Mouse (Mus musculus) MEL (cell line): ENCODE data around the gene Hhex. TPM values are rescaled to one million over a fixed set of nuclear protein-coding genes. Genes with fewer than 3 reads are reported as not detected.

Experiments used
- DNase-seq: peaks from one replicate; pipeline ENCODE4 v3.0.0; 2011; ENCODE audit warnings: low read depth, low spot score
- H3K27ac ChIP-seq: 2 replicates; pipeline ENCODE4 v1.5.1; 2012; ENCODE audit warnings: low read depth, mild to moderate bottlenecking, control low read depth, low read length, moderate library complexity; ENCODE audit not compliant: control insufficient read depth
- H3K27me3 ChIP-seq, 2 experiments: fragments of 150-350 bp in 1 of 2; sonication (generic) in 1 of 2; 2 replicates each; pipeline ENCODE4 v1.6.1; 2012; ENCODE audit warnings: low read length in 2 of 2, mild to moderate bottlenecking in 2 of 2, improper control_type of control experiment in 1 of 2, moderate library complexity in 1 of 2; ENCODE audit not compliant: insufficient read depth in 2 of 2, control insufficient read depth in 1 of 2
- H3K36me3 ChIP-seq, 2 experiments: 2 replicates each; pipeline ENCODE4 v1.6.1; 2012 to 2014; ENCODE audit warnings: low read length in 2 of 2, improper control_type of control experiment in 1 of 2, inconsistent platforms in 1 of 2, mild to moderate bottlenecking in 1 of 2; ENCODE audit not compliant: insufficient read depth in 2 of 2, control insufficient read depth in 1 of 2
- H3K4me1 ChIP-seq, 2 experiments: fragments of 150-350 bp in 1 of 2; sonication (generic) in 1 of 2; 2 replicates each; pipeline ENCODE4 v1.6.1; 2012; ENCODE audit warnings: low read length in 2 of 2, improper control_type of control experiment in 1 of 2, mild to moderate bottlenecking in 1 of 2; ENCODE audit not compliant: insufficient read depth in 2 of 2, control insufficient read depth in 1 of 2
- H3K4me3 ChIP-seq, 2 experiments: fragments of 150-350 bp in 1 of 2; sonication (generic) in 1 of 2; 2 replicates each; pipeline ENCODE4 v1.5.1; 2012; ENCODE audit warnings: low read depth in 2 of 2, low read length in 2 of 2, mild to moderate bottlenecking in 2 of 2, moderate library complexity in 2 of 2, control low read depth in 1 of 2, improper control_type of control experiment in 1 of 2; ENCODE audit not compliant: control insufficient read depth in 1 of 2, insufficient read depth in 1 of 2
- H3K79me2 ChIP-seq: 2 replicates; pipeline ENCODE4 v1.6.1; 2012; ENCODE audit warnings: mild to moderate bottlenecking, low read length, moderate library complexity; ENCODE audit not compliant: control insufficient read depth, poor library complexity, insufficient read depth
- H3K9ac ChIP-seq: 2 replicates; pipeline ENCODE4 v1.6.1; 2012; ENCODE audit warnings: low read depth, mild to moderate bottlenecking, control low read depth, low read length, moderate library complexity; ENCODE audit not compliant: control insufficient read depth, poor library complexity, severe bottlenecking
- H3K9me3 ChIP-seq: fragments of 150-350 bp; sonication (generic); replicated peaks from 2 replicates; pipeline ENCODE4 v1.6.1; 2012; ENCODE audit warnings: mild to moderate bottlenecking, low read length, improper control_type of control experiment, moderate library complexity; ENCODE audit not compliant: insufficient read depth
- CHD1 ChIP-seq: IDR thresholded peaks from 2 replicates; pipeline ENCODE4 v1.6.1; 2012; ENCODE audit warnings: low read depth, mild to moderate bottlenecking, inconsistent platforms, low read length, improper control_type of control experiment
- CTCF ChIP-seq, 3 experiments: IDR thresholded peaks in 2 of 3; conservative IDR thresholded peaks in 1 of 3; 2 replicates each; pipeline ENCODE4 v1.5.1; 2011 to 2012; ENCODE audit warnings: low read length in 3 of 3, low read depth in 2 of 3, mild to moderate bottlenecking in 2 of 3, improper control_type of control experiment in 1 of 3, inconsistent platforms in 1 of 3, mixed read lengths in 1 of 3, moderate library complexity in 1 of 3; ENCODE audit not compliant: control insufficient read depth in 1 of 3, insufficient read depth in 1 of 3, poor library complexity in 1 of 3, severe bottlenecking in 1 of 3
- MAFK ChIP-seq: IDR thresholded peaks from 2 replicates; pipeline ENCODE4 v1.6.1; 2011; ENCODE audit warnings: low read depth, mild to moderate bottlenecking, low read length, improper control_type of control experiment, borderline replicate concordance
- MEF2A ChIP-seq: IDR thresholded peaks from 2 replicates; pipeline ENCODE4 v1.6.1; 2014; ENCODE audit warnings: low read depth, mild to moderate bottlenecking, inconsistent platforms, low read length, improper control_type of control experiment; ENCODE audit not compliant: poor library complexity, insufficient replicate concordance, severe bottlenecking; ENCODE audit errors: extremely low read depth
- MYB ChIP-seq: IDR thresholded peaks from 2 replicates; pipeline ENCODE4 v1.6.1; 2011; ENCODE audit warnings: mild to moderate bottlenecking, low read depth, low read length, improper control_type of control experiment
- POLR2AphosphoS2 ChIP-seq: IDR thresholded peaks from 2 replicates; pipeline ENCODE4 v1.6.1; 2011; ENCODE audit warnings: low read length, improper control_type of control experiment
- RAD21 ChIP-seq: IDR thresholded peaks from 2 replicates; pipeline ENCODE4 v1.6.1; 2011; ENCODE audit warnings: mild to moderate bottlenecking, low read depth, low read length, improper control_type of control experiment
- RCOR1 ChIP-seq: IDR thresholded peaks from 2 replicates; pipeline ENCODE4 v1.6.1; 2012; ENCODE audit warnings: low read depth, mild to moderate bottlenecking, inconsistent platforms, low read length, improper control_type of control experiment
- SMC3 ChIP-seq: IDR thresholded peaks from 2 replicates; pipeline ENCODE4 v1.6.1; 2011; ENCODE audit warnings: low read depth, low read length, improper control_type of control experiment
- TCF12 ChIP-seq: IDR thresholded peaks from 2 replicates; pipeline ENCODE4 v1.6.1; 2014; ENCODE audit warnings: low read depth, mild to moderate bottlenecking, inconsistent platforms, low read length, improper control_type of control experiment, moderate library complexity
- USF2 ChIP-seq, 2 experiments: IDR thresholded peaks; 2 replicates each; pipeline ENCODE4 v1.6.1; 2011 to 2012; ENCODE audit warnings: improper control_type of control experiment in 2 of 2, low read length in 2 of 2, borderline replicate concordance in 1 of 2, inconsistent platforms in 1 of 2, low read depth in 1 of 2, mild to moderate bottlenecking in 1 of 2; ENCODE audit not compliant: insufficient read depth in 1 of 2
- ZC3H11A ChIP-seq: IDR thresholded peaks from 2 replicates; pipeline ENCODE4 v1.6.1; 2012; ENCODE audit warnings: low read depth, mild to moderate bottlenecking, inconsistent platforms, low read length, improper control_type of control experiment
- polyA plus RNA-seq, 2 experiments: library from polyadenylated mRNA; stranded (reverse) in 1 of 2; unstranded in 1 of 2; fragments of >175 nt in 1 of 2; fragments of >200 nt in 1 of 2; gene quantifications; 2 replicates each; pipeline versions ENCODE4 v1.2.1 to v1.2.4; 2012; ENCODE audit warnings: low replicate concordance in 2 of 2, low read depth in 1 of 2; ENCODE audit not compliant: insufficient read length in 2 of 2, insufficient read depth in 1 of 2, missing spikeins in 1 of 2
- total RNA-seq: library from RNA; depleted of rRNA; stranded (reverse); fragments of 300-350 nt; gene quantifications from 2 replicates; pipeline ENCODE4 v1.2.3, GENCODE M21; 2012

Hhex gene
- total and polyA plus RNA-seq, 3 experiments = not detected

DNA sequence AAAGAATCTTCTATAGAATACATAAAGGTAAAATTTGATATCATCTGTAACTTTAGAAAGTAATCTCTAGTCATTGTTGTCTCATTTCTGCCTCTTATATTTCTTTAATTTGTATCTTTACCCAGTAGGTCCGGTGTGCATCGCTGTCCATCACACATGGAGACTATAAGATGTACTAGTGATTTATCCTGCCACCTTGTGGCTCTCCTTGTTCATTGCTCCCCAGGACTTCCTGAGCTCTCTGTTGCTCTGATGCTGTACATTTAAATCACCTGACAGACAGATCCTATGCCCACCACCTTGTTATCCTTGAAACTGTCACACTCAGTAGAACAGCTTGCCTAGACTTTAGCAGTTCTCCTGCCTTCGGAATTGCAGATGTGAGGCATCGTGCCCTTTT lies 16.3 kb upstream of the Hhex start:
- no peaks in the 10 kb centered on the region for H3K79me2 ChIP-seq
- H3K36me3 ChIP-seq = peaks cover 0 to 21% of the 10 kb centered on the region in 2 experiments; a peak in 2 of 4 replicates
- no peaks in the 10 kb centered on the region for H3K4me1 ChIP-seq
- TF ChIP-seq SMC3 (peak; percentile 59), MYB (no peak), RAD21 (peak; percentile 43), CHD1 (no peak), TCF12 (no peak), CTCF (IDR thresholded peaks at IDR 0.05 in 2 of 3, conservative IDR thresholded peaks at IDR 0.05 in 1 of 3; ENCODE audit: control insufficient read depth in 1 of 3, insufficient read depth in 1 of 3, low read depth in 2 of 3, low read length in 3 of 3, poor library complexity in 1 of 3, severe bottlenecking in 1 of 3) (peak; percentile 19 to 69 (median 63); a peak in 4 of 6 replicates)
- no peaks in the 10 kb centered on the region for H3K27me3 ChIP-seq
- H3K9me3 ChIP-seq = no peaks in the 10 kb centered on the region
- H3K27ac ChIP-seq = no peak overlapping the region
- H3K4me3 ChIP-seq = no peak overlapping the region
- peak; percentile 63 for DNase-seq
- no peak overlapping the region for H3K9ac ChIP-seq

DNA sequence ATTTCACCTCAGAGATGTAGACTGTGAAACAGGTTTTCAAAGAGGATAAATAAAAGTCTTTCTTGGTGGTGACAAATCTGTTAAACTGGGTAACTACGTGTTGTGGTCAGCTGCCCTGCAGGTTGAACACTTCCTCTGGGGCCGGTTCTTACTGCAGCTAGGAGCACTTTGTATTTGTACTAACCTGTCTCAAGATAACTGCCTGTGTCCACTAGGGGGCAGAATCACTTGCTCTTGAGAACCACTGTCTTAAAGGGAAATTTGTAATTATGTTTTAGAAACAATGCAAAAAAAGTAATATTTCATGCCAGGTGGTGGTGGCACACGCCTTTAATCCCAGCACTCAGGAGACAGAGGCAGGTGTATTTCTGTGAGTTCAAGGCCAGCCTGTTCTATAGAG lies 15.0 kb upstream of the Hhex start:
- peaks cover 0 to 17% of the 10 kb centered on the region in 2 experiments; a peak in 2 of 4 replicates for H3K36me3 ChIP-seq

DNA sequence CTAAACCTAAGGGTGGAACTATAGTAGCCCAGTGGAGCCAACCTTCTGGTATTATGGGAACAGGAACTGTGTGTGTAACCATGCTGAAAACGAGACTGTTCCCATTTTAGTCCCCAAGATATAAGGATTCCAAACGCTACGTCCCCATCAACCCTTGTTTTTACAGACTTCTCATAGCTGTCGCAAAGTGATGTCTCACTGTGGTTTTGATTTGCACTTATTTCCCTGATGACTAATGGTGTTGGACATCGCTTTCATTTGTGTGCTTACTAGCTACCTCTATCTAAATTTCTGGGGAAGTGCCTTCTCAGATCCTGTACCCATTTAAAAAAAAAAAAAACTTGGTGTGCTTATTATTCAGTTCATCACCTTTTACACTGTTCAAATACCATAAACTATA lies 6.0 kb upstream of the Hhex start:
- Histone ChIP-seq H3K27me3 (no peaks in the 10 kb centered on the region), H3K27ac (no peak overlapping the region), H3K4me3 (no peak overlapping the region), H3K9ac (no peak overlapping the region), H3K79me2 (no peaks in the 10 kb centered on the region), H3K36me3 (peaks cover 0 to 5% of the 10 kb centered on the region in 2 experiments; a peak in 2 of 4 replicates), H3K9me3 (no peaks in the 10 kb centered on the region), H3K4me1 (0 out of 4 replicates have a peak, but pooled peaks cover 0 to 4% of the 10 kb centered on the region in 2 experiments)
- DNase-seq = no peak
- TF ChIP-seq POLR2AphosphoS2 (no peak), MYB (no peak), MAFK (no peak), MEF2A (no peak), CTCF (IDR thresholded peaks at IDR 0.05 in 2 of 3, conservative IDR thresholded peaks at IDR 0.05 in 1 of 3; ENCODE audit: control insufficient read depth in 1 of 3, insufficient read depth in 1 of 3, low read depth in 2 of 3, low read length in 3 of 3, poor library complexity in 1 of 3, severe bottlenecking in 1 of 3) (no peak)

More for the DNA sequence above, 15.0 kb upstream of the Hhex start:
- Histone ChIP-seq H3K9ac (no peak overlapping the region), H3K9me3 (no peaks in the 10 kb centered on the region), H3K27ac (no peak overlapping the region), H3K4me1 (no peaks in the 10 kb centered on the region), H3K27me3 (no peaks in the 10 kb centered on the region), H3K4me3 (no peak overlapping the region), H3K79me2 (no peaks in the 10 kb centered on the region)
- TF ChIP-seq CTCF (IDR thresholded peaks at IDR 0.05 in 2 of 3, conservative IDR thresholded peaks at IDR 0.05 in 1 of 3; ENCODE audit: control insufficient read depth in 1 of 3, insufficient read depth in 1 of 3, low read depth in 2 of 3, low read length in 3 of 3, poor library complexity in 1 of 3, severe bottlenecking in 1 of 3) = peak; percentile 22 to 80 (median 75); a peak in 5 of 6 replicates
- TF ChIP-seq SMC3 = peak; percentile 76
- peak; percentile 37; the same call in 1 of the 2 replicates for TF ChIP-seq ZC3H11A
- no peak for TF ChIP-seq RCOR1
- TF ChIP-seq USF2 (IDR thresholded peaks at IDR 0.05; ENCODE audit: borderline replicate concordance in 1 of 2, insufficient read depth in 1 of 2, low read depth in 1 of 2, low read length in 2 of 2) = no peak
- peak; percentile 56 for TF ChIP-seq RAD21
- DNase-seq = peak; percentile 87
